Mouse (Mus musculus) liver, postnatal 0 days (tissue): ENCODE results near the gene Sgpp1. TPM values are rescaled to one million over a fixed set of nuclear protein-coding genes. Genes with fewer than 3 reads are reported as not detected.
"Not testable (repeated sequence)": the region's sequence is repeated elsewhere in the genome, so short reads cannot be mapped to it uniquely, and the experiment has no call there.

Experiments
- ATAC-seq: fragments of 200-750 bp; cut with Nextera tagmentation; 2 replicates; pipeline ENCODE4 v1.8.0; 2017; ENCODE audit warnings: mild to moderate bottlenecking, moderate library complexity
- DNase-seq: peaks from one replicate; pipeline ENCODE4 v3.0.0-alpha.2; 2016
- H3K27ac ChIP-seq: fragments of 300-500 bp; sonication (generic); 2 replicates; pipeline ENCODE4 v1.5.1; 2014; ENCODE audit warnings: antibody characterized with exemption, moderate library complexity, mild to moderate bottlenecking, low read depth
- H3K27me3 ChIP-seq: fragments of 300-500 bp; sonication (generic); 2 replicates; pipeline ENCODE4 v1.6.1; 2014; ENCODE audit warnings: low read length, control low read depth, mixed read lengths; ENCODE audit not compliant: insufficient read depth
- H3K36me3 ChIP-seq: fragments of 300-500 bp; sonication (generic); replicated peaks from 2 replicates; pipeline ENCODE4 v1.6.1; 2014; ENCODE audit warnings: mild to moderate bottlenecking, control low read depth, low read length, moderate library complexity, mixed read lengths; ENCODE audit not compliant: insufficient read depth
- H3K4me1 ChIP-seq: fragments of 300-500 bp; sonication (generic); 2 replicates; pipeline ENCODE4 v1.6.1; 2014; ENCODE audit warnings: antibody characterized with exemption, mild to moderate bottlenecking, control low read depth; ENCODE audit not compliant: insufficient read depth
- H3K4me2 ChIP-seq: fragments of 300-500 bp; sonication (generic); 2 replicates; pipeline ENCODE4 v1.6.1; 2014; ENCODE audit warnings: low read depth, mild to moderate bottlenecking, low read length, moderate library complexity, mixed read lengths
- H3K4me3 ChIP-seq: fragments of 300-500 bp; sonication (generic); 2 replicates; pipeline ENCODE4 v1.5.1; 2014; ENCODE audit warnings: low read depth, low read length
- H3K9ac ChIP-seq: fragments of 300-500 bp; sonication (generic); replicated peaks from 2 replicates; pipeline ENCODE4 v1.6.1; 2014; ENCODE audit warnings: mild to moderate bottlenecking, moderate library complexity
- H3K9me3 ChIP-seq: fragments of 300-500 bp; sonication (generic); 2 replicates; pipeline ENCODE4 v1.6.1; 2016; ENCODE audit warnings: mild to moderate bottlenecking, control low read depth, low read length, mixed read lengths
- CTCF ChIP-seq: sonication (generic); IDR thresholded peaks from 2 replicates; pipeline ENCODE4 v1.5.1; 2016; ENCODE audit warnings: antibody characterized with exemption, low read depth
- EP300 ChIP-seq: IDR thresholded peaks from 2 replicates; pipeline ENCODE4 v1.6.1; 2016; ENCODE audit warnings: antibody characterized with exemption, low read depth, mild to moderate bottlenecking
- WGBS: fragments of 180-500 bp; shearing (Covaris S2); extraction: QIAGEN DNeasy Blood & Tissue Kit; methylation state at CpG from one replicate; pipeline ENCODE4 v1.1.7; 2014; ENCODE audit not compliant: insufficient replicate concordance; 5-methylcytosine and 5-hydroxymethylcytosine counted together
- polyA plus RNA-seq: library from polyadenylated mRNA; unstranded; fragments of >200 nt; fragmentation: Nextera tagmentation; extraction: Ambion mirVana; gene quantifications from 2 replicates; pipeline ENCODE4 v1.2.1, GENCODE M21; 2015

Sgpp1 gene
- polyA plus RNA-seq, 1 experiment from 2014 or later, result 13.8 TPM

DNA sequence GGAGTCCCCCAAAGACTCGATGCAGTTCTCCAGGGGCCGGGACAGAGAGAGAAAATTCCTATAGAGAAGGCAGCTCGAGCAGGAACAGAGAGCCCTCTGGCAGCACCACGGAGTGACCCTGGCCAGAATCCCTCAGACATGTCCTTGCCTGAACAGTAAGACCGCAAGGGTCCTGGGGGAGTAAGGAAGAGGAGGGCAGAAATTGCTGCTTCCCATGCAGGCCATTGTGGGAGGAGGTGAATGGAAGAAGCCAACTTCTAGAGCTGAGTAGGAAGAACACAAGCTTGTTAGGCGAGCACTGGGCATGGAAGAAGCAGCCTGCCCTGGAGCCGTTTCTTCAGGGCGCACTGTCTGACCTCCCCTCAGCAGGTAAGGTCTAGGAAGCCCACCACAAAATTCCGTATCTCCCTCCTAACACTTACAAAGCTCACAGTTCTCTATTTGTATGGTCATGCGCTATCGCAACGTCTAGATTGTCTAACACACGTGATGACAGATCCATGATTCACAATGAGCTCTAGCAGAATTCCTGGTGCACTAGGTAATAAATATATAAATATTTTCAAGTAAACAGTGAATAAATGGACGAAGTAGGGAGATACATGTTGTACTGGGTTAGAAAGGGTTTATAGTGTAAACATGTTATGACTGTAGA, 33.3 kb downstream of the Sgpp1 start:
- TF ChIP-seq CTCF (no peak), EP300 (no peak)
- Histone ChIP-seq H3K4me2 (peak overlapping the region; percentile 53), H3K9ac (peak overlapping the region; percentile 16; the same call in 1 of the 2 replicates), H3K36me3 (no peaks in the 10 kb centered on the region), H3K27me3 (no peaks in the 10 kb centered on the region), H3K9me3 (0 out of 2 replicates have a peak, but pooled peaks cover 6% of the 10 kb centered on the region), H3K4me1 (no peaks in the 10 kb centered on the region; the same call in 1 of the 2 replicates), H3K4me3 (no peak overlapping the region), H3K27ac (no peak overlapping the region)
- DNase-seq (no peak), ATAC-seq (no peak)
- WGBS, result 76% methylated on average over 14 of the region's 14 CpGs

DNA sequence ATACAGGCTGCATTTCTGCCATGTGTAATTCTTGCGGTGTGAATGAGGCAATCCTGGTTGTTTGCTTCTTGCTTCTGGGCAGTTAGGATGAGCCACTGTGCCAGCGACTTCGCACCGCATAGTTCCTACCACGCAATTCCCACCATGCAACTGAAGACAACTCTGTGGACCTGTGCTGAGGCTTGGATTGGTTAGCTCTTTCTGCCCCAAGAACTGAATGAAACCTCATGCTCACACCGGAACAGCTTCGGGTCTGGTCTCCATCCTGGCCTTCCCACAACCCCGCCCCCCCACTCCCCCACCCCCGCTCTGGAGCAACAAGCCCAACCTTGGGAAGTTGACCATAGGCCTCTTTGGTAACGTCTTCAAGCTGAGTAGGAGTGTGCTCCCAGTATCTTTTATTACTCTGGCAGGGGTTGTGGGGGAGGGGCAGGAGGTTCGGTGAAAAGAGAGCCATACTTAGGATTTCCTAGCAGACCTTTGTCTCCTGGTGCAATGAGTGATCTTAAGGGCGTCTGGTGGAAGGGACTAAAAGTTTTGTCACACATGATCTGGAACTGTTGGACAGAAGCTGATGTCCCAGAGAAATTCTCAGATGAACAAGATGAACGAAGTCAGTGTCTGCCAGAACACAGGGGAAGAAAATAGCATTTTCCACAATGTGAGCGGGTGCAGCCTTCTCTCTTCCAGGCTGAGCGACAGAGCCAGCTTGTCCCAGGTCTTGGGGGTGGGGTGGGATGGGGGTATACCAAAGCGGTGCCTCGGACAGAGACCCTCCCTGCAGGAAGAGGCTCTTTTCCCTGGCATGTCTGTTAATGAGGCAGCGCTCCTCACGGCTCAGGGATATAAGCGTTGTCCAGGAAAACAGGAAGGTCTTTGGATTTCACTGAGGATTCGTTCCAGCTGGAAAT, 34.1 kb downstream of the Sgpp1 start:
- Histone ChIP-seq H3K9me3 (0 out of 2 replicates have a peak, but pooled peaks cover 6% of the 10 kb centered on the region), H3K4me3 (no peak overlapping the region), H3K4me2 (peak overlapping the region; percentile 53), H3K36me3 (no peaks in the 10 kb centered on the region), H3K4me1 (no peaks in the 10 kb centered on the region; the same call in 1 of the 2 replicates), H3K27ac (no peak overlapping the region), H3K9ac (peak overlapping the region; percentile 16; the same call in 1 of the 2 replicates), H3K27me3 (no peaks in the 10 kb centered on the region)
- ATAC-seq, result no peak
- 43% methylated on average over 21 of the region's 21 CpGs for WGBS
- TF ChIP-seq CTCF, result no peak
- TF ChIP-seq EP300, result no peak
- DNase-seq, result peak; percentile 21

DNA sequence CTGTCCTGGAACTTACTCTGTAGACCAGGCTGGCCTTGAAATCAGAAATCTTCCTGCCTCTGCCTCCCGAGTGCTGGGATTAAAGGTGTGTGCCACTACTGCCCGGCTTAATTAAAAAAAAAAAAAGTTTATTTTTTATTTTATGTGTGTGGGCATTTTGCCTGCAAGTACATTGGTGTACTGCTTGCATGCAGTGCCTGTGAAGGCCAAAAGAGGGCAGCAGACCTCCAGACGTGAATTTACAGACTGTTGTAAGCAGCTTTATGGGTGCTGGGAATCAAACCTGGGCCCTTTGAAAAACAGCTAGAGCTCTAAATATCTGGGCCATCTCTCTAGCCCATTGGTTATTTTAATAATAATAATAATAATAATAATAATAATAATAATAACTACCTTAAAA, 36.8 kb downstream of the Sgpp1 start:
- 0 out of 2 replicates have a peak, but pooled peaks cover 6% of the 10 kb centered on the region for H3K9me3 ChIP-seq
- H3K4me3 ChIP-seq, result no peak overlapping the region
- H3K4me2 ChIP-seq, result no peak overlapping the region
- H3K9ac ChIP-seq, result no peak overlapping the region
- no peaks in the 10 kb centered on the region for H3K36me3 ChIP-seq
- no peak overlapping the region for H3K27ac ChIP-seq
- TF ChIP-seq EP300 (no peak), CTCF (peak; percentile 32; the same call in 1 of the 2 replicates)
- WGBS, result 84% methylated on average over 3 of the region's 3 CpGs
- no peak for ATAC-seq
- DNase-seq, result no peak
- no peaks in the 10 kb centered on the region for H3K27me3 ChIP-seq
- H3K4me1 ChIP-seq, result no peaks in the 10 kb centered on the region; the same call in 1 of the 2 replicates

DNA sequence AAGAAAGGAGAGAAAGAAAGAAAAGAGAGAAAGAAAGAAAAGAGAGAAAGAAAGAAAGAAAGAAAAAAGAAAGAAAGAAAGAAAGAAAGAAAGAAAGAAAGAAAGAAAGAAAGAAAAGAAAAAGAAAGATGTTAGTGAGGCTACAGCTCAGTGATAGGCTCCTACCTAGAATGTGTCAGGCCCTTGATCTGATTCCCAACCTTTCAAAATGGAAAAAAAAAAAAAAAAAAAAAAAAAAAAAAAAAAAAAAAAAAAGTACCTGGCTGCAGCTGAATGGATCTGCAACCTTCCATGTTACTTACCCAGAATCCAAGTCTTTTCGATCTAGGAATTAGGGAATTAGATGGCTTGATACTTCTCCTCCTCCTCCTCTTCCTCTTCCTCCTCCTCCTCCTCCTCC, 39.7 kb downstream of the Sgpp1 start:
- H3K36me3 ChIP-seq, ATAC-seq, H3K4me2 ChIP-seq, H3K27me3 ChIP-seq, H3K9me3 ChIP-seq, H3K27ac ChIP-seq, H3K4me1 ChIP-seq, H3K9ac ChIP-seq, DNase-seq, H3K4me3 ChIP-seq: not testable (repeated sequence)
- WGBS, result 74% methylated on average over 1 of the region's 1 CpGs

DNA sequence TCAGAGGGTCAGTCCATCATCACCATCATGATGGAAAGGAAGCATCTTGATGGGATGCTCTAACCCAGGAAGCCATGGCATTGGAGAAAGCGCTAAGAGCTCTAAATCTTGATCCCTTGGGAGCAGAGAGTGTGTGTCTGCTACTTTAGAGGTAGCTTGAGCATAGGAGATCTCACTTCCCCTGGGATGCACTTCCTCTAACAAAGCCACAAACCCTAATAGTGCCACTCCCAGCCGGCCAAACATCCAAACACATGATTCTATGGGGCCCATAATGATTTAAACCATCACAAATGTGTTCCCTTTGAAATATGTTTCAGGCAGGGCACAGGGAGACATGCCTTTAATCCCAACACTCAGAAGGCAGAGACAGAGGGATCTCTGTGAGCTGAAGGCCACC, 46.5 kb downstream of the Sgpp1 start:
- no peak for DNase-seq
- H3K9ac ChIP-seq, result no peak overlapping the region
- no peak overlapping the region for H3K27ac ChIP-seq
- 79% methylated on average over 2 of the region's 2 CpGs for WGBS
- H3K4me3 ChIP-seq, result no peak overlapping the region
- H3K4me1 ChIP-seq, result no peaks in the 10 kb centered on the region
- no peak for ATAC-seq
- TF ChIP-seq CTCF (no peak), EP300 (no peak)
- no peaks in the 10 kb centered on the region for H3K9me3 ChIP-seq
- no peaks in the 10 kb centered on the region for H3K27me3 ChIP-seq
- no peaks in the 10 kb centered on the region for H3K36me3 ChIP-seq
- no peak overlapping the region for H3K4me2 ChIP-seq

DNA sequence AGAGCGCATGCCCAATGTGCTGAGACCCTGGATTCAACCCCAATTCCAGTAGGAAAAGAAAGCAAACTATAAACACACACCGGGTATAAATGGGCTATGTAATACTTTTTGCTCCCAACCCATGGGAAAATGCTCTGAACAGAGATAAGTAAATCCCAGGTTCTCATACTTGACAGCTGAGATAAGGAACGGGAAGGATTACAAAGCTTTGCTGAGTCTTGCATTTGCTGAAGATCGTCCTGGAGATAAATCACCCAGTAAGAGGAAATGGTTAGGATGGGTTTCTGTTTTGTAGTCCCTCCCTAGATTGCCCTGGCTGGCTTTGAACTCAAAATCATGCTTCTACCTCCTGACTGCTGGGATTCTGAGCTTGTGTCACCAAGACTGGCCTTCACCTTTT, 48.2 kb downstream of the Sgpp1 start:
- TF ChIP-seq EP300, result no peak
- TF ChIP-seq CTCF, result no peak
- Histone ChIP-seq H3K4me1 (no peaks in the 10 kb centered on the region), H3K27ac (no peak overlapping the region), H3K27me3 (no peaks in the 10 kb centered on the region), H3K9ac (no peak overlapping the region), H3K36me3 (no peaks in the 10 kb centered on the region), H3K4me2 (no peak overlapping the region), H3K4me3 (no peak overlapping the region), H3K9me3 (no peaks in the 10 kb centered on the region)
- DNase-seq (no peak), ATAC-seq (no peak)
- WGBS, result 27% methylated on average over 4 of the region's 4 CpGs

DNA sequence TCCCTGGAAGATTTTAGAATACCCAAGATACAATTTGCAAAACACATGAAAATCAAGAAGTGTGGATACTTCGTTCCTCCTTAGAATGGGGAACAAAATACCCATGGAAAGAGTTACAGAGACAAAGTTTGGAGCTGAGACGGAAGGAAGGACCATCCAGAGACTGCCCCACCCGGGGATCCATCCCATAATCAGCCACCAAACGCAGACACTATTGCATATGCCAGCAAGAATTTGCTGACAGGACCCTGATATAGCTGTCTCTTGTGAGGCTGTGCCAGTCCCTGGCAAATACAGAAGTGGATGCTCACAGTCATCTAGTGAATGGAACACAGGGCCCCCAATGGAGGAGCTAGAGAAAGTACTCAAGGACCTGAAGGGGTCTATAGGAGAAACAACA, 51.5 kb downstream of the Sgpp1 start:
- not testable (repeated sequence) for H3K4me1 ChIP-seq, ATAC-seq, H3K9me3 ChIP-seq, H3K9ac ChIP-seq, DNase-seq, H3K4me2 ChIP-seq, H3K4me3 ChIP-seq, H3K36me3 ChIP-seq, H3K27ac ChIP-seq, H3K27me3 ChIP-seq
- 75% methylated on average over 4 of the region's 4 CpGs for WGBS
